Mouse (Mus musculus) intestine, embryonic 16.5 days (tissue): ENCODE results near the gene Islr2. TPM values are rescaled to one million over a fixed set of nuclear protein-coding genes. Genes with fewer than 3 reads are reported as not detected.
A peak's percentile ranks its signal among the peaks of the same experiment; 100 is the strongest.

Source experiments
- ATAC-seq: fragments of 200-750 bp; cut with Nextera tagmentation; 2 replicates; pipeline ENCODE4 v1.8.0; 2017; ENCODE audit warnings: moderate TSS enrichment, moderate library complexity
- H3K27ac ChIP-seq: fragments of 300-500 bp; sonication (generic); 2 replicates; pipeline ENCODE4 v1.5.1; 2014; ENCODE audit warnings: mild to moderate bottlenecking, low read length
- H3K27me3 ChIP-seq: fragments of 300-500 bp; sonication (generic); replicated peaks from 2 replicates; pipeline ENCODE4 v1.6.1; 2014; ENCODE audit warnings: low read length, control low read depth, mixed read lengths; ENCODE audit not compliant: control insufficient read depth, insufficient read depth
- H3K36me3 ChIP-seq: fragments of 300-500 bp; sonication (generic); 2 replicates; pipeline ENCODE4 v1.6.1; 2014; ENCODE audit warnings: low read length, control low read depth; ENCODE audit not compliant: control insufficient read depth, insufficient read depth
- H3K4me1 ChIP-seq: fragments of 300-500 bp; sonication (generic); 2 replicates; pipeline ENCODE4 v1.6.1; 2014; ENCODE audit warnings: low read length, control low read depth, mixed read lengths; ENCODE audit not compliant: control insufficient read depth, insufficient read depth
- H3K4me2 ChIP-seq: fragments of 300-500 bp; sonication (generic); 2 replicates; pipeline ENCODE4 v1.6.1; 2014; ENCODE audit warnings: low read depth, low read length, control low read depth
- H3K4me3 ChIP-seq: fragments of 300-500 bp; sonication (generic); 2 replicates; pipeline ENCODE4 v1.5.1; 2014; ENCODE audit warnings: mild to moderate bottlenecking, low read length
- H3K9ac ChIP-seq: fragments of 300-500 bp; sonication (generic); 2 replicates; pipeline ENCODE4 v1.6.1; 2014; ENCODE audit warnings: low read depth, low read length
- H3K9me3 ChIP-seq: fragments of 300-500 bp; sonication (generic); 2 replicates; pipeline ENCODE4 v1.6.1; 2016; ENCODE audit warnings: low read length, control low read depth; ENCODE audit not compliant: control insufficient read depth
- WGBS: fragments of 180-500 bp; shearing (Covaris S2); extraction: QIAGEN DNeasy Blood & Tissue Kit; methylation state at CpG from one replicate; pipeline ENCODE4 v1.1.7; 2014; 5-methylcytosine and 5-hydroxymethylcytosine counted together
- polyA plus RNA-seq: library from polyadenylated mRNA; unstranded; fragments of >200 nt; fragmentation: Nextera tagmentation; extraction: Ambion mirVana; gene quantifications from 2 replicates; pipeline ENCODE4 v1.2.1, GENCODE M21; 2015

Islr2 gene
- polyA plus RNA-seq, 1 experiment from 2014 or later = 0.83 TPM

GRCm38 (mm10) chr9:58209462-58210303, 5.6 kb upstream of the Islr2 start:
- H3K9me3 ChIP-seq = no peaks in the 10 kb centered on the region
- WGBS = 64% methylated on average over 8 of the region's 8 CpGs
- H3K27me3 ChIP-seq = 0 out of 2 replicates have a peak, but pooled peaks cover 3% of the 10 kb centered on the region
- H3K4me2 ChIP-seq = no peak overlapping the region
- no peak overlapping the region for H3K9ac ChIP-seq
- peaks cover 10% of the 10 kb centered on the region for H3K4me1 ChIP-seq
- H3K36me3 ChIP-seq = no peaks in the 10 kb centered on the region
- no peak overlapping the region for H3K4me3 ChIP-seq
- ATAC-seq = no peak
- H3K27ac ChIP-seq = no peak overlapping the region

GRCm38 (mm10) chr9:58206013-58206412, 1.9 kb upstream of the Islr2 start:
- Histone ChIP-seq H3K9ac (no peak overlapping the region), H3K27ac (no peak overlapping the region), H3K9me3 (no peaks in the 10 kb centered on the region), H3K27me3 (peaks cover 33% of the 10 kb centered on the region), H3K4me3 (no peak overlapping the region), H3K36me3 (no peaks in the 10 kb centered on the region), H3K4me2 (no peak overlapping the region), H3K4me1 (peaks cover 11% of the 10 kb centered on the region)
- ATAC-seq = no peak
- 87% methylated on average over 7 of the region's 7 CpGs for WGBS

DNA sequence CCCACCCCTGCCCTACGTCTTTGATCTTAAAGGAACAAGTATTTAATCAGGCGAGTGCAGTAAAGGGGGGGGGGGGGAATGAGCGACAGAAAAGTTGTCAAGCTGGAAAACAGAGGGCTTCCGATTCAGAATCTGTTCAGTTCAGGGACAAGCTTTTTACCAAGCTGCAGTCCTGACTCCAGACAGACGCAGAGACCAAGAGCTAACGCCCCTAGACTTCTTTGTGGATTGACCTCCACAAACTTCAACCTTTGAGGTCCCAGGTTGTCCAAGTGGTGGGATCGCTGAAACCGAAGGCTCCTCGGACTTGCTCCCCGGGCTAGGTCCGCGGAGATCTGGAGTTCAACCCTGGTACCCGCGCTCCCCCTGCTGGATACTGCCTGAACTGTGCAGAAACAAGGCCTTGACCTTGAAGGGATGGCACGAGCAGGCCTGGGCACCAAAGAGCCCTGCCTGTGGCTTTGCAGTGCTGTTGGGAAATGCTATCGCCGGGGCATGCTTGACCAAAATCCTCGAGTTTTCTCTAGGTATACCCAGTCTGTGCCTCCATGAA, 405 bp upstream of the Islr2 start:
- Histone ChIP-seq H3K27me3 (peaks cover 48% of the 10 kb centered on the region), H3K4me3 (peak overlapping the region; percentile 53), H3K9ac (peak overlapping the region; percentile 64; the same call in 1 of the 2 replicates), H3K4me2 (peak overlapping the region; percentile 71), H3K4me1 (peaks cover 11% of the 10 kb centered on the region), H3K9me3 (no peaks in the 10 kb centered on the region), H3K36me3 (no peaks in the 10 kb centered on the region), H3K27ac (no peak overlapping the region)
- ATAC-seq = peak; percentile 83
- 2% methylated on average over 18 of the region's 18 CpGs for WGBS

- H3K27me3 ChIP-seq = peaks cover 64% of the 10 kb centered on the region
- H3K4me1 ChIP-seq = peaks cover 23% of the 10 kb centered on the region
- no peak overlapping the region for H3K9ac ChIP-seq
- 6% methylated on average over 14 of the region's 14 CpGs for WGBS
- no peaks in the 10 kb centered on the region for H3K9me3 ChIP-seq
- ATAC-seq = no peak
- no peak overlapping the region for H3K4me2 ChIP-seq
- H3K4me3 ChIP-seq = no peak overlapping the region
- H3K27ac ChIP-seq = no peak overlapping the region
- H3K36me3 ChIP-seq = no peaks in the 10 kb centered on the region
Observed at GRCm38 (mm10) chr9:58202676-58203453, 1.3 kb downstream of the Islr2 start.

GRCm38 (mm10) chr9:58201861-58202549, 2.1 kb downstream of the Islr2 start:
- Histone ChIP-seq H3K9me3 (no peaks in the 10 kb centered on the region), H3K27ac (no peak overlapping the region), H3K4me2 (no peak overlapping the region; the same call in 1 of the 2 replicates), H3K9ac (no peak overlapping the region), H3K36me3 (no peaks in the 10 kb centered on the region), H3K4me3 (peak overlapping the region; percentile 11; the same call in 1 of the 2 replicates), H3K4me1 (peaks cover 31% of the 10 kb centered on the region), H3K27me3 (peaks cover 73% of the 10 kb centered on the region)
- 3% methylated on average over 37 of the region's 37 CpGs for WGBS
- no peak for ATAC-seq

DNA sequence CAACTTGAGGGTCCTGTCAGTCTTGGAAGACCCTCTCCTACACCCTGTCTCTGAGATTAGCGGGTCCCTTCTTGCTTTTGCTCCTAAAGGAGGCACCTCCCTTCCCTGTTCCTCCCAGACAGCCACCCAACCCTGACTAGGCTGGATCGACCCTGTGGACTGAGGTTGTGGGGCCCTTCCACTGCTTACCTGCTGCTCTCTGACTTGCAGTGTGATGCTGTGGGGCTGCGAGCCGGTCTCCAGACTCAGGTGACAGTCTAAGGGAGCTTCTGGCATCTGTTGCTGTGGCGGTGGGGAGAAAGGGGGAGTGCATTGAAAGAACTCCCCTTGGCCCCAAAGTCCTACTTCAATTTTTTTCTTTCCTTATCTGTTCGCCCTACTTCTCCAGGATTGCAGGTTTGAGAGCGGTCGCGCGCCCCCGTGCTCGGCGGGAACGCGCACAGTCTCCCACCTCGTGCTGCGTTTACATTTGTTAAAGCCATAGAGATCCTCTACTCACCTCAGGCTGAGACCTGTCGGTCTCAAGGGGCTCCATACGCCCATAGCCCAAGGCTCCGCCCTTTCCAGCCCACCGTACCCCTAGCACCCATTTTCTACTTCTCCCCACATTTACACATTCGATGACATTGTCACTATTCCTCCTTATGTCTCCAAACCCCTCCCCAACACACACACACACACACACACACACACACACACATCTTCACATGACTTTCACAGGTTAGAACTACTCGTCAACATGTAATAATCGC, 2.9 kb downstream of the Islr2 start:
- ATAC-seq = no peak
- H3K27ac ChIP-seq = no peak overlapping the region
- peaks cover 80% of the 10 kb centered on the region for H3K27me3 ChIP-seq
- no peak overlapping the region for H3K4me2 ChIP-seq
- peaks cover 39% of the 10 kb centered on the region for H3K4me1 ChIP-seq
- H3K9me3 ChIP-seq = no peaks in the 10 kb centered on the region
- H3K36me3 ChIP-seq = no peaks in the 10 kb centered on the region
- H3K4me3 ChIP-seq = peak overlapping the region; percentile 13; the same call in 1 of the 2 replicates
- no peak overlapping the region for H3K9ac ChIP-seq
- 2% methylated on average over 24 of the region's 24 CpGs for WGBS

DNA sequence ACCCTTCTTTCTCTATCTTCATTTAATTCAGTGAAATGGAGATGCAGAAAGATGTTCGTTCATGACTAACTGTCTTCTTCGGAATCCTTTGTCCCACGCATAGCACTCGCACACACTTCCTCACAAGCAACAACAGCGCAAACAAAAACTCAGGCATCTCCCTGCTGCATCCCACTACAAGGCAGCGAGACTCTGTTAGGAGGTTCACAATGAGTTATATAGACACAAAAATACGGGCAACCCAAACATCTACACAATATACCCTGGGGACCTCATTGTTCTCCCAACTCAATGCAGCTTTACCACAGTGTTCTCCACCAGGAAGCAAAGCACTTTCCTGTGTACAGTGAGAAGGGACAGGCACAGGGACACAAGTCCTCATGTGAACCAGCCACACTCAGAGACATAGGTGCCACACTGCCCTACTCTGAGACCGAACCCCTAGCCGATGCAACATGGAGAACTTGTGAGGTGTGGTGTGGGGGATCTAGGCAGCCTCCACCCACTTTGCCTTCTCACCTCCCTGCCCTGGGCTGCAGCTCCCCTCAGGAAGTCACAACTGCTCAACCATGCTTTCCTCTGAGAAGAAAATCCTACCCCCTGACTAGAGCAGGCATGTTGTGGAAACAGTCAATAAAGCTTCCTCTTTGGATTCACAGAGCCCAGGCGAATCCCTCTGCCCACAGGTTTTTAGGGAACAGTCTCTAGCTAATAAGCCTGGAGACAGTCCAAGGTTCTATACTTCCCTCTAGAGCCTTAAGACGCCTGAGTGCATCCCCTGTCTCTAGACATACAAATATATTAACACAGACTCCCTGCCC, 3.6 kb downstream of the Islr2 start:
- peaks cover 41% of the 10 kb centered on the region for H3K4me1 ChIP-seq
- no peak overlapping the region for H3K4me3 ChIP-seq
- no peak for ATAC-seq
- H3K36me3 ChIP-seq = no peaks in the 10 kb centered on the region
- no peaks in the 10 kb centered on the region for H3K9me3 ChIP-seq
- no peak overlapping the region for H3K27ac ChIP-seq
- no peak overlapping the region for H3K9ac ChIP-seq
- 11% methylated on average over 11 of the region's 11 CpGs for WGBS
- no peak overlapping the region for H3K4me2 ChIP-seq
- peaks cover 88% of the 10 kb centered on the region for H3K27me3 ChIP-seq
